Mouse (Mus musculus): ENCODE measurements around the gene Mmgt2. TPM values are rescaled to one million over a fixed set of nuclear protein-coding genes. Genes with fewer than 3 reads are reported as not detected.

The Mmgt2 gene
- polyA plus RNA-seq, 1 experiment from 2014 or later, result 62.2 TPM

- Histone ChIP-seq H3K4me2 (replicated peaks; ENCODE audit: low read depth) (no peak overlapping the region), H3K9me3 (ENCODE audit: control insufficient read depth) (no peaks in the 10 kb centered on the region), H3K4me3 (ENCODE audit: low read depth, low read length) (no peak overlapping the region), H3K36me3 (ENCODE audit: control insufficient read depth, insufficient read depth) (no peaks in the 10 kb centered on the region), H3K4me1 (replicated peaks; ENCODE audit: control insufficient read depth, insufficient read depth, low read length) (no peaks in the 10 kb centered on the region), H3K27ac (ENCODE audit: low read depth, low read length) (no peak overlapping the region), H3K27me3 (replicated peaks; ENCODE audit: control insufficient read depth, insufficient read depth, low read length) (no peaks in the 10 kb centered on the region), H3K9ac (ENCODE audit: low read depth, low read length) (no peak overlapping the region)
- no peak for TF ChIP-seq CTCF (IDR thresholded peaks at IDR 0.05; ENCODE audit: low read depth)
- 67% methylated on average over 4 of the region's 4 CpGs for WGBS
- ATAC-seq, result no peak
Measured at GRCm38 (mm10) chr11:62679954-62680353, 31.5 kb downstream of the Mmgt2 start.

DNA sequence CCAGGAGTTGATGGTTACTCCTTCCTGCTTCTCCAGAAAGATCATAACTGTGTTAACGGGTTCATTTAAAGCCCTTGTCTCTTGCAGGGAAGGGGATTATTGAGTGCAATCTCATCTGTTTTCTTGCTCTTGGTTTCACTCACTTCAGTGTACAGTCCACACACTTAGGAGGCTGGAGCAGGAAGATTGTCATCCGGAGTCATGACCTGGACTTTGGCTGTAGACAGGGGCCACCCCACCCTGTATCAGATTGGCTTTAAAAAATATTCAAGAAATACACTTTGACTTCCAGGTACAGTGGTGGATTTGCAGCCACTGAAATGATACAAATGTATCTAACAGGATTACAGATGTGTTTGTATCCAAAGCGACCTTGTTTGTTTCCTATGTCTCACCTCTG is 43.1 kb downstream of the Mmgt2 start:
- Histone ChIP-seq H3K27me3 (replicated peaks; ENCODE audit: control insufficient read depth, insufficient read depth, low read length) (no peaks in the 10 kb centered on the region), H3K9me3 (ENCODE audit: control insufficient read depth) (no peaks in the 10 kb centered on the region), H3K4me2 (replicated peaks; ENCODE audit: low read depth) (no peak overlapping the region), H3K36me3 (ENCODE audit: control insufficient read depth, insufficient read depth) (no peaks in the 10 kb centered on the region), H3K9ac (ENCODE audit: low read depth, low read length) (no peak overlapping the region), H3K27ac (ENCODE audit: low read depth, low read length) (0 out of 2 replicates have a peak overlapping the region, but pooled peaks have one; percentile 9), H3K4me1 (replicated peaks; ENCODE audit: control insufficient read depth, insufficient read depth, low read length) (no peaks in the 10 kb centered on the region), H3K4me3 (ENCODE audit: low read depth, low read length) (no peak overlapping the region)
- no peak for TF ChIP-seq CTCF (IDR thresholded peaks at IDR 0.05; ENCODE audit: low read depth)
- ATAC-seq, result peak; percentile 77
- 62% methylated on average over 3 of the region's 3 CpGs for WGBS

GRCm38 (mm10) chr11:62693299-62694184 is 45.1 kb downstream of the Mmgt2 start:
- H3K9me3 ChIP-seq (ENCODE audit: control insufficient read depth), result no peaks in the 10 kb centered on the region
- H3K4me1 ChIP-seq (replicated peaks; ENCODE audit: control insufficient read depth, insufficient read depth, low read length), result no peaks in the 10 kb centered on the region
- no peaks in the 10 kb centered on the region for H3K27me3 ChIP-seq (replicated peaks; ENCODE audit: control insufficient read depth, insufficient read depth, low read length)
- H3K9ac ChIP-seq (ENCODE audit: low read depth, low read length), result no peak overlapping the region
- H3K36me3 ChIP-seq (ENCODE audit: control insufficient read depth, insufficient read depth), result no peaks in the 10 kb centered on the region
- H3K27ac ChIP-seq (ENCODE audit: low read depth, low read length), result no peak overlapping the region
- no peak overlapping the region for H3K4me3 ChIP-seq (ENCODE audit: low read depth, low read length)
- H3K4me2 ChIP-seq (replicated peaks; ENCODE audit: low read depth), result no peak overlapping the region
- WGBS, result 20% methylated on average over 9 of the region's 11 CpGs
- TF ChIP-seq CTCF (IDR thresholded peaks at IDR 0.05; ENCODE audit: low read depth), result peak; percentile 83
- peak; percentile 67 for ATAC-seq

- H3K27me3 ChIP-seq (replicated peaks; ENCODE audit: control insufficient read depth, insufficient read depth, low read length), result no peaks in the 10 kb centered on the region
- H3K9me3 ChIP-seq (ENCODE audit: control insufficient read depth), result no peaks in the 10 kb centered on the region
- no peak overlapping the region for H3K4me2 ChIP-seq (replicated peaks; ENCODE audit: low read depth)
- H3K4me3 ChIP-seq (ENCODE audit: low read depth, low read length), result no peak overlapping the region
- WGBS, result 95% methylated on average over 8 of the region's 8 CpGs
- no peaks in the 10 kb centered on the region for H3K4me1 ChIP-seq (replicated peaks; ENCODE audit: control insufficient read depth, insufficient read depth, low read length)
- no peaks in the 10 kb centered on the region for H3K36me3 ChIP-seq (ENCODE audit: control insufficient read depth, insufficient read depth)
- no peak overlapping the region for H3K27ac ChIP-seq (ENCODE audit: low read depth, low read length)
- H3K9ac ChIP-seq (ENCODE audit: low read depth, low read length), result no peak overlapping the region
- no peak for TF ChIP-seq CTCF (IDR thresholded peaks at IDR 0.05; ENCODE audit: low read depth)
- no peak for ATAC-seq
Measured at GRCm38 (mm10) chr11:62695126-62695525, 46.7 kb downstream of the Mmgt2 start.

- no peak overlapping the region for H3K9ac ChIP-seq (ENCODE audit: low read depth, low read length)
- H3K4me3 ChIP-seq (ENCODE audit: low read depth, low read length), result no peak overlapping the region
- TF ChIP-seq CTCF (IDR thresholded peaks at IDR 0.05; ENCODE audit: low read depth), result peak; percentile 37
- no peaks in the 10 kb centered on the region for H3K27me3 ChIP-seq (replicated peaks; ENCODE audit: control insufficient read depth, insufficient read depth, low read length)
- H3K27ac ChIP-seq (ENCODE audit: low read depth, low read length), result no peak overlapping the region
- H3K36me3 ChIP-seq (ENCODE audit: control insufficient read depth, insufficient read depth), result no peaks in the 10 kb centered on the region
- 76% methylated on average over 4 of the region's 4 CpGs for WGBS
- no peaks in the 10 kb centered on the region for H3K4me1 ChIP-seq (replicated peaks; ENCODE audit: control insufficient read depth, insufficient read depth, low read length)
- H3K4me2 ChIP-seq (replicated peaks; ENCODE audit: low read depth), result no peak overlapping the region
- H3K9me3 ChIP-seq (ENCODE audit: control insufficient read depth), result no peaks in the 10 kb centered on the region
- ATAC-seq, result no peak
Measured at GRCm38 (mm10) chr11:62699749-62700148, 51.3 kb downstream of the Mmgt2 start.

- H3K27me3 ChIP-seq (replicated peaks; ENCODE audit: control insufficient read depth, insufficient read depth, low read length), result no peaks in the 10 kb centered on the region
- H3K4me3 ChIP-seq (ENCODE audit: low read depth, low read length), result no peak overlapping the region
- H3K36me3 ChIP-seq (ENCODE audit: control insufficient read depth, insufficient read depth), result no peaks in the 10 kb centered on the region
- no peak for ATAC-seq
- no peak for TF ChIP-seq CTCF (IDR thresholded peaks at IDR 0.05; ENCODE audit: low read depth)
- no peak overlapping the region for H3K4me2 ChIP-seq (replicated peaks; ENCODE audit: low read depth)
- H3K9me3 ChIP-seq (ENCODE audit: control insufficient read depth), result no peaks in the 10 kb centered on the region
- H3K4me1 ChIP-seq (replicated peaks; ENCODE audit: control insufficient read depth, insufficient read depth, low read length), result no peaks in the 10 kb centered on the region
- H3K9ac ChIP-seq (ENCODE audit: low read depth, low read length), result no peak overlapping the region
- 56% methylated on average over 1 of the region's 1 CpGs for WGBS
- H3K27ac ChIP-seq (ENCODE audit: low read depth, low read length), result no peak overlapping the region
Measured at GRCm38 (mm10) chr11:62701218-62701617, 52.8 kb downstream of the Mmgt2 start.
